Mouse (Mus musculus) spleen, postnatal 0 days (tissue): ENCODE data around the gene Xrn2. TPM values are rescaled to one million over a fixed set of nuclear protein-coding genes. Genes with fewer than 3 reads are reported as not detected.

ENCODE experiments used
- polyA plus RNA-seq: library from polyadenylated mRNA; unstranded; fragments of >200 nt; fragmentation: Nextera tagmentation; extraction: Ambion mirVana; gene quantifications from 2 replicates; pipeline ENCODE4 v1.2.1, GENCODE M21; 2015

The Xrn2 gene
- polyA plus RNA-seq, result 50.5 and 51.9 TPM in 2 replicates

DNA sequence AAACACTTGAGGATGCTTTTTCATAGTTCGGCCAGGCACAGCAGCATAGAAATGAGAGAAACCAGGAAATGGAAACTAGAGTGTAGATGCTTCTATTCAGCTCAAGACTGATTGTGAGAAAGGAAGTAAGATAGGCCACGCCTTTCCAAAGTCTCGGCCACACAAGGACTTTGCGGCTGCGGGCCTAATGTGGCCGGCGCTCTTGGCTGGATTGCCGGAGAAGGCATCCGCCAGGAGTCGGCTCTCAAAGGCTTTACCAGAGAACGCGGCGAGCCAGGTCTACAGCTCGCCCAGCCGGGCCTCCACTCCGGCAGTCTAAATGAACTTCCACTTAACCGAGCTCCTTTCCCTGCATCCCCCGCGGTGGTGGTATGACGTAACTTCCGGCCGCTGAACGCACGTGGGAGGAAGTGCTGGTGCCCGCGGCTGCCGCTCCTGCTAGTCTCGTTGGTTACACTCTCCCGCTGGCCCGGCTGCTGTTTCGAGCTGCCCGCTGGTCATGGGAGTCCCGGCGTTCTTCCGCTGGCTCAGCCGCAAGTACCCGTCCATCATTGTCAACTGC lies at the start of gene Xrn2:
Xrn2 (plus strand) TSS at position 374 of the 562 bp plus-strand sequence.

DNA sequence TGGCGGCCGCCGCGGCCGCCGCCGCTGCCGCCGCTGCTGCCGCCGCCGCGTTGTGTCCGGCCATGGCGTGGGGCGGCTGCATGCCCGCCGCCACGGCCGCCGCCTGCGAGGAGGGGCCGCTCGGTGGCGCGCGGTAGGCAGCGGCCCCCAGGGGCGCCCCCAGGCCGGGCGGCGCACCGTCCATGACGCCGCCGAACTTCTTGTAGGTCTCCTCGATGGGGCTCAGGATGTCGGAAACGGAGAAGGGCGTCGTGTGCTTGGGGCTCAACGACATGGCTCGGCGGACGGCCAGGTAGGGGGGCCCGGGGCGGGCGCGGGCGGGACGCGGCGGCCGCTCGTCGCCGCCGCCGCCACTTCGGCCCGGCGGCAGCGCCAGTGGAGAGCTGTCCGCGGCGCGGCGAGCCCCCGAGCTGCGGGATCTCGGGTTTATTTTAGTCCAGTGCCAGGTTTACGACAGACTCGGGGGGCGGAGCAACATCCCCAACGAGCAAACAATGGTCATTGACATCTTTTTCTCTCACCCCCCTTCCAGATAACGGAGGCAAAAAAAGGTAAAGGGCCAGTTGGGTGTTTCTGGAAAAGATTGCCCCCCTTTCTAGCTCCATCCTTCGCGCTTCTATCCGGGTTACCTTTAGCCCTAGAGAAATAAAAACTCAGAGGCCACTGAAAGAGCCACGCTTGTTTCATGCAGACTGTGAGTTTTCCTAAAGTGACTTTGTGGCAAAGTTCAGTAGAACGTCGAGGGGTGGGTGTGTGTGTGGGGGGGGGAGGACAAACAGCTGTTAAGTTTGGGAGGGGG lies 72.5 kb downstream of the Xrn2 start, which contains the start of gene Nkx2-4:
Nkx2-4 (minus strand) TSS at position 374 of the 799 bp plus-strand sequence.

Other genes starting within 250 kb of the Xrn2 start
- gene Kiz, start 157.1 kb upstream of the Xrn2 start, polyA plus RNA-seq, result 15.5 and 20.5 TPM in 2 replicates
- gene Nkx2-4, start 72.4 kb downstream of the Xrn2 start, polyA plus RNA-seq, result not detected in 2 replicates
- gene Nkx2-2, start 181.2 kb downstream of the Xrn2 start, polyA plus RNA-seq, result 0.05 TPM in 1 of 2 replicates, not detected in the other